Mouse (Mus musculus): Measurements from ENCODE around the gene Fmnl1.

DNA sequence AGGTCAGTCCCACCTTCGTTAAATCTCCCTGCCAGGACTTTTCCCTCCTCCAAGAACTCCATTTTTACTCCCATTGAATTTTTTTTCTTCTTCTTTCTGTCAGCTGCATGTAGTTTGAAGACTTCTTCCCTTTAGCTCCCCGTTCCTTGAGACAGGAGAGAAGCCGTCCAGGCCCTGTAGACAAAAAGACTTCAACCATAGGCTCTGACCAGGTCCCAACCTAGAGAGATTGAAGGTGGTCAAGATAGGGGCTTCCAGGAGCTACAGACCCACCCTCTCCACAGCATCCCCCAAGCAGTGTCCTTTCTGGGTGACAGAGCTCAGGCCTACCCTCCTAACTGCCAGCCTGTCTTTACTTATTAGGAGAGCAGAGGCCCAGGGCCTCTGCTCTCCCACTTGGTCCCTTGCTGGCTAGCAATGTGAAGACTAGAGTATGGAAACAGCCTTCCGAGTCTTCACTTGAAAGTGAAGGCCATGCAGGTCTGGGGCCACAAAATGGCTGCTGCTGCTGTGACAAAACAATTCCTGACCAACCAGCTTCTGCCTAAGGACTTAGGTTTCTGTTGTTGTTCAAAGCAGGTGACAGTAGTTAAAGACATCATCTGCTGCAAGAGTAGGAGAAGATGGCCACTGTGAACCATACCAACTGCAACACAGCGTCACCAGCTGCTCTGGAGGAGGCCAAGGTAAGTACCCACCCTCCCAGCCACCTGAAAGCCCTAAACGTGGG lies 37.3 kb upstream of the Fmnl1 start:
- TF ChIP-seq POLR2A (IDR thresholded peaks at IDR 0.05; ENCODE audit: extremely low read depth, insufficient read depth, low read length): no peak
- TF ChIP-seq CTCF (IDR thresholded peaks at IDR 0.05; ENCODE audit: low read depth, low read length): no peak

All from liver, adult 2 months (tissue).